Mouse (Mus musculus) adrenal gland, postnatal 36 days (tissue): ENCODE results near the gene Arglu1. TPM values are rescaled to one million over a fixed set of nuclear protein-coding genes. Genes with fewer than 3 reads are reported as not detected.

Experiments
- DNase-seq, 2 experiments: peaks; one replicate each; pipeline ENCODE4 v3.0.0; 2021; ENCODE audit warnings: mixed read lengths in 1 of 2
- long read RNA-seq, 2 experiments: library from polyadenylated mRNA; stranded (forward); transcript quantifications; one replicate each; pipeline ENCODE4 v2.0.0; 2021; ENCODE audit warnings: borderline sequencing depth in 2 of 2
- total RNA-seq, 2 experiments: library from RNA; stranded (reverse); gene quantifications; 2 replicates each; pipeline ENCODE4 v1.2.3; 2021

The Arglu1 gene
- 10 to 100 TPM; 56.7 to 67.4 TPM for total RNA-seq
- long read RNA-seq, experiment 1, transcript Arglu1-201 (4 exons, 3,197 nt) = major isoform, 38 of 111 reads
- long read RNA-seq, experiment 1, partial matches to known transcripts = 25 of 111 reads
- long read RNA-seq, experiment 1, other reads (novel, unspliced or antisense) = 45 of 111 reads
- long read RNA-seq, experiment 2, transcript Arglu1-201 (4 exons, 3,197 nt) = major isoform, 21 of 33 reads
- long read RNA-seq, experiment 2, partial matches to known transcripts = 1 of 33 reads
- long read RNA-seq, experiment 2, other reads (novel, unspliced or antisense) = 7 of 33 reads

- DNase-seq = peak; percentile 97 to 99
Measured at GRCm38 (mm10) chr8:8690146-8691092, at the start of gene Arglu1. Gene Arglu1 (minus strand): TSS chr8:8690521.

GRCm38 (mm10) chr8:8737271-8737670 lies 47.0 kb upstream of the Arglu1 start:
- peak; percentile 1 to 8 for DNase-seq

GRCm38 (mm10) chr8:8736826-8737225 lies 46.5 kb upstream of the Arglu1 start:
- DNase-seq = no peak

GRCm38 (mm10) chr8:8733804-8734203 lies 43.5 kb upstream of the Arglu1 start:
- DNase-seq = peak; percentile 24 to 54

GRCm38 (mm10) chr8:8728643-8729042 lies 38.3 kb upstream of the Arglu1 start:
- no peak for DNase-seq

- DNase-seq = no peak
Measured at GRCm38 (mm10) chr8:8726547-8726946, 36.2 kb upstream of the Arglu1 start.

- no peak for DNase-seq
Measured at GRCm38 (mm10) chr8:8704813-8705212, 14.5 kb upstream of the Arglu1 start.

- no peak for DNase-seq
Measured at GRCm38 (mm10) chr8:8703668-8704067, 13.3 kb upstream of the Arglu1 start.

- DNase-seq = no peak
Measured at GRCm38 (mm10) chr8:8700821-8701220, 10.5 kb upstream of the Arglu1 start.

- no peak for DNase-seq
Measured at GRCm38 (mm10) chr8:8700229-8700628, 9.9 kb upstream of the Arglu1 start.

- peak; percentile 69 to 77 for DNase-seq
Measured at GRCm38 (mm10) chr8:8689454-8690145, 721 bp downstream of the Arglu1 start.

- no peak for DNase-seq
Measured at GRCm38 (mm10) chr8:8688823-8689453, 1.4 kb downstream of the Arglu1 start.

GRCm38 (mm10) chr8:8685517-8685916 lies 4.8 kb downstream of the Arglu1 start:
- DNase-seq = no peak

GRCm38 (mm10) chr8:8682697-8683096 lies 7.6 kb downstream of the Arglu1 start:
- DNase-seq = no peak

GRCm38 (mm10) chr8:8678236-8678635 lies 12.1 kb downstream of the Arglu1 start:
- DNase-seq = no peak

GRCm38 (mm10) chr8:8674864-8675263 lies 15.5 kb downstream of the Arglu1 start:
- no peak for DNase-seq

GRCm38 (mm10) chr8:8661759-8662138 lies 28.6 kb downstream of the Arglu1 start:
- DNase-seq = peak; percentile 92

GRCm38 (mm10) chr8:8661103-8661758 lies 29.1 kb downstream of the Arglu1 start, which contains the start of gene Efnb2:
Gene Efnb2 (minus strand): TSS chr8:8661242.
- DNase-seq = peak; percentile 97 to 98

GRCm38 (mm10) chr8:8660307-8661098 lies 29.8 kb downstream of the Arglu1 start:
- peak in 1 of 2 experiments; percentile 14 for DNase-seq

- DNase-seq = peak; percentile 25 to 43
Measured at GRCm38 (mm10) chr8:8659503-8660306, 30.6 kb downstream of the Arglu1 start.
